Mouse (Mus musculus): Measurements from ENCODE around the gene Rxfp4.
"Not testable (repeated sequence)": the region's sequence is repeated elsewhere in the genome, so short reads cannot be mapped to it uniquely, and the experiment has no call there.

Rxfp4 gene

GRCm38 (mm10) chr3:88607065-88607757, 45.7 kb downstream of the Rxfp4 start:
- DNase-seq = peak; percentile 93

DNA sequence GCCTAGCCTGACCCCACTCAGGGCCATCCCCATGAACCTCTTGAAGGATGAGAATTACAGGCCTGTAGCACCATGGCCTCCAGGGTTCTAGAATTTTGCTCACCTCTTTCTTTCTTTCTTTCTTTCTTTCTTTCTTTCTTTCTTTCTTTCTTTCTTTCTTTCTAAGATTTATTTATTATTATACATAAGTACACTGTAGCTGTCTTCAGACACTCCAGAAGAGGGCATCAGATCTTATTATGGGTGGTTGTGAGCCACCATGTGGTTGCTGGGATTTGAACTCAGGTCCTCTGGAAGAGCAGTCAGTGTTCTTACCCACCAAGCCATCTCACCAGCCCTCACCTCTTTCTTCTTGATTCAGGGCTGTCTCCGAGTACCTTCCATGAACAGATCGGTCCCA, 47.3 kb downstream of the Rxfp4 start, which contains the start of gene Arhgef2:
Gene Arhgef2, plus strand, starts transcription at position 301 of the 400 bp plus-strand sequence.
- DNase-seq = not testable (repeated sequence)

DNA sequence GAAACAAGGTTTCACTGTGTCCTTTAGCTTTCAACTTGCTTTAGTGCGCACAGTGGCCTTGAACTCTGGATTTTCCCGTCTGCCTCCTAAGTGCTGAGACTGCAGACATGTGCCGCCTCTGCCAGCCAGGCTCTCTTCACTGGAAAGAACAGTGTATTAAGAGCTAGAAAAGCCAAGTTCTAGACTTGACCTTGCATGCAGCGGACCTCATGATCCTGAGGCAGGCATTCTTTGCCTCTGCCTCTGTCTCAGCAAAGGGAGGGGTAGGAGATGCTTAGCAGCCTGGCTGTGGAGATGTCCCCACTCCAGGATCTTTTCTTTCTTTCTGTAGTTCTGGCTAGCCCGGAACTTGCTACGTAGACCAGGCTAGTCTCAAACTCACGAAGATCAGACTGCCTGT, 48.1 kb downstream of the Rxfp4 start:
- no peak for DNase-seq

DNA sequence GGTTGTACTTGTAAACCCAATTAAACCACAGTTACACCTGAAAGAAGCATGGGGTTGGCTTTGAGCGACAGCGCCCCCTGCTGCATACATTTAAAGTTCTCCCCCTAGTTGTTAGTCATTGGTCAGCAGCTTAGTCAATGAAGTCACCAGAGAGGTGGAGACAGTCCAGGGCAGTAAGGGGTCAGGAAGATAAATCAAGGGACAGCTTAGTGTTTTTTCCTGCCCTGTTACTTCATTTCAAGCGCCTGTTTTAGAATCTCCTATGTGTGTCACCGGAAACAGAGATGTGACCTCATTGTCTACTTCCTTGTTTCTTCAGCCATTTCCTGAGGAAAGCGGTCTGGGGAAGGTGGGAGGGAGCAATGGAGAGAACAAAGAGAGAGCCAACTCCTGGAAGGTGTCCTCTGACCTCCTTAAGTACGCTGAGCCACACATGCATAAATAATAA, 49.2 kb downstream of the Rxfp4 start:
- DNase-seq = peak; percentile 57

DNA sequence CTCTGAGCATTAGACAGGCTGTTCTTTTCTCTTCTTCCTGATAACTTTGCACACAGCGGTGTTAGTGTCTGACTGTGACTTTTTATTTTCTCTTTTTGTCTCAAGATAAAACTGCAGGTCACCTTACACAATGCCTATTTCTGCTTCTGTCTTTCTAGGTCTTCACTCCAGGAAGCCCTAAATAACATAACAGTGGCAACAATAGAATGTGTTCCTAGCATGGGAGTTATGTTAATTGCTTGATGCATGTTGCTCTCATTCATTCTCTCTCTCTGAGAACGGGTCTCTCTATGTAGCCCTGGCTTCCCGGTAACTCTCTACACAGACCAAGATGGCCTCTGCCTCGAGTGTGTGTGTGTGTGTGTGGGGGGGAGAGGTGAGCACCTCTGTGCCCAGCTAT, 50.5 kb downstream of the Rxfp4 start:
- no peak for DNase-seq

Data from cerebellum, adult 8-10 months (tissue).